Mouse (Mus musculus) liver, postnatal 0 days (tissue): ENCODE measurements around the gene Psmd14.

Source experiments
- CTCF ChIP-seq: sonication (generic); IDR thresholded peaks from 2 replicates; pipeline ENCODE4 v1.5.1; 2016; ENCODE audit warnings: antibody characterized with exemption, low read depth
- EP300 ChIP-seq: IDR thresholded peaks from 2 replicates; pipeline ENCODE4 v1.6.1; 2016; ENCODE audit warnings: antibody characterized with exemption, low read depth, mild to moderate bottlenecking

DNA sequence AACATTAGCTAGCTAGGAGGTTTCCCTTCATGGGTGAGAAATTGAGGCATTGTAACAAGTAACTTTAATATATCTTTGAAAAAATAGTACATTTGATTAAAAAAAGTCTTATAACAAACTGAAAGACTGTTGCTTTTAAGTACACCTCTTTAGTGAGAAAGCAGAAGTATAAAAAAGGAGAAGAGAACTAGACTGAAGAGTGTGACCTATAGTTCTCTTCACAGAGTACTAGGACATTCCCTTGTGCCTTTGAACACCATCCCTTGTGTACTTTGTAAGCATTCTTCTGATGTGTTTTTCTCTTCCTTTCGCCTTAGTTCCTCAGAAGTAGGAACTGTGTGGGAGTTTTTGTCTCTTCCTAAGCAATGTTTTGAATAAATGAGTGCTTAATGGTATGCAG, 22.7 kb downstream of the Psmd14 start:
- TF ChIP-seq CTCF (no peak), EP300 (no peak)
